Mouse (Mus musculus) midbrain, embryonic 13.5 days (tissue): ENCODE measurements at regions not wholly inside any gene's neighbourhood (a gene's known extent, or its start where the extent isn't known, plus 50 kb on each side); places are given as distances from the start of the nearest gene placed in this dataset.
A peak's percentile ranks its signal among the peaks of the same experiment; 100 is the strongest.
"Not testable (repeated sequence)": the region's sequence is repeated elsewhere in the genome, so short reads cannot be mapped to it uniquely, and the experiment has no call there.

Source experiments
- ATAC-seq: fragments of 200-750 bp; cut with Nextera tagmentation; 2 replicates; pipeline ENCODE4 v1.8.0; 2017; ENCODE audit warnings: mild to moderate bottlenecking, moderate TSS enrichment, moderate library complexity
- H3K27ac ChIP-seq: fragments of 300-500 bp; sonication (generic); 2 replicates; pipeline ENCODE4 v1.5.1; 2015; ENCODE audit warnings: inconsistent platforms, mild to moderate bottlenecking, moderate library complexity
- H3K27me3 ChIP-seq: fragments of 300-500 bp; sonication (generic); 2 replicates; pipeline ENCODE4 v1.6.1; 2015; ENCODE audit warnings: mild to moderate bottlenecking, inconsistent platforms
- H3K36me3 ChIP-seq: fragments of 300-500 bp; sonication (generic); 2 replicates; pipeline ENCODE4 v1.6.1; 2015; ENCODE audit warnings: mild to moderate bottlenecking, inconsistent platforms
- H3K4me1 ChIP-seq: fragments of 300-500 bp; sonication (generic); replicated peaks from 2 replicates; pipeline ENCODE4 v1.6.1; 2015; ENCODE audit warnings: inconsistent platforms
- H3K4me2 ChIP-seq: fragments of 300-500 bp; sonication (generic); replicated peaks from 2 replicates; pipeline ENCODE4 v1.6.1; 2015; ENCODE audit warnings: moderate library complexity, mild to moderate bottlenecking, inconsistent platforms
- H3K4me3 ChIP-seq: fragments of 300-500 bp; sonication (generic); replicated peaks from 2 replicates; pipeline ENCODE4 v1.5.1; 2015; ENCODE audit warnings: mild to moderate bottlenecking, inconsistent platforms
- H3K9ac ChIP-seq: fragments of 300-500 bp; sonication (generic); replicated peaks from 2 replicates; pipeline ENCODE4 v1.6.1; 2015; ENCODE audit warnings: mild to moderate bottlenecking, inconsistent platforms
- H3K9me3 ChIP-seq: fragments of 300-500 bp; sonication (generic); 2 replicates; pipeline ENCODE4 v1.6.1; 2016; ENCODE audit warnings: mild to moderate bottlenecking, inconsistent platforms
- WGBS: fragments of 180-500 bp; shearing (Covaris S2); methylation state at CpG from one replicate; pipeline ENCODE4 v1.1.7; 2015; 5-methylcytosine and 5-hydroxymethylcytosine counted together

DNA sequence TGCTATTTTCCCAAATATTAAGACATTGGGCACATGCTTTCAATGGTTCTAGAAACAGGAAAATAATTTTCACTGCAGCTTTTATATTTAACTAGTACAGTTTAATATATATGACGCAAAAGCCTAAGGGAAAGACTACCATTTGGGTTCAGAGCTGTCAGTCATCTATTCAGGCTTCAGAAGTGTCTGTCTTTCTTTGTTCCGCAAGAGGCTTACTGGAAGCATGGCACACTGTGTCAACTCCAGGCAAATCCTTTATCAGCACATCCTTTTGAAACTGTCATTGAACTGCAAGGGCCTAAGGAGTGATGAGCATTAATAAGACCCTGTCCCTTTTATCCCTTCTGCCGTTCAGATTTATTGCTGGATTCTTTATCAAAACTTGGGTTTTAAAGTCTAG is 158.2 kb downstream of the Gm5152 start:
- H3K4me1 ChIP-seq, H3K36me3 ChIP-seq, H3K9ac ChIP-seq, H3K4me3 ChIP-seq, H3K27me3 ChIP-seq, H3K4me2 ChIP-seq, H3K27ac ChIP-seq, H3K9me3 ChIP-seq: not testable (repeated sequence)
- peak; percentile 90 for ATAC-seq
- 16% methylated on average over 3 of the region's 3 CpGs for WGBS

DNA sequence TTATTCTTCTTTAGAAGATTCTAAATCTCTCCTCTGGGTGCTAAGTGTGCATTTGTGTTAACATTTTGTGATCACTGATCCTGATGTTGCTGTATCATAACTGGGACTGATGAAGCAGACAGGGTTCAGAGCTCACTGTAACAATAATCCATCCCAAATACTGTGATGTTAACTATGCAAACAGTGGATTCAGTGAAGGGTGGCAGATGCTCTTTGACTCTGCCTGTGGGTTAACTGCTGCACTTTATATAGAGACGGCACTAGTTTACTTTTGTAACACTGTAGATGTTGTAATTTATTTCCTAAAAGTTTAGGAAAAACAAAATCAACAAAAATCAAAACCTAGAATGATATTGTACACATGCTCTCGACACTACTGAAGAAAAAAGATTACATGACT is 190.9 kb downstream of the Gm5152 start:
- Histone ChIP-seq H3K4me2 (no peak overlapping the region), H3K27ac (no peak overlapping the region), H3K36me3 (no peaks in the 10 kb centered on the region), H3K4me3 (no peak overlapping the region), H3K4me1 (no peaks in the 10 kb centered on the region), H3K9me3 (no peaks in the 10 kb centered on the region), H3K27me3 (no peaks in the 10 kb centered on the region), H3K9ac (no peak overlapping the region)
- 64% methylated on average over 2 of the region's 2 CpGs for WGBS
- ATAC-seq: no peak

DNA sequence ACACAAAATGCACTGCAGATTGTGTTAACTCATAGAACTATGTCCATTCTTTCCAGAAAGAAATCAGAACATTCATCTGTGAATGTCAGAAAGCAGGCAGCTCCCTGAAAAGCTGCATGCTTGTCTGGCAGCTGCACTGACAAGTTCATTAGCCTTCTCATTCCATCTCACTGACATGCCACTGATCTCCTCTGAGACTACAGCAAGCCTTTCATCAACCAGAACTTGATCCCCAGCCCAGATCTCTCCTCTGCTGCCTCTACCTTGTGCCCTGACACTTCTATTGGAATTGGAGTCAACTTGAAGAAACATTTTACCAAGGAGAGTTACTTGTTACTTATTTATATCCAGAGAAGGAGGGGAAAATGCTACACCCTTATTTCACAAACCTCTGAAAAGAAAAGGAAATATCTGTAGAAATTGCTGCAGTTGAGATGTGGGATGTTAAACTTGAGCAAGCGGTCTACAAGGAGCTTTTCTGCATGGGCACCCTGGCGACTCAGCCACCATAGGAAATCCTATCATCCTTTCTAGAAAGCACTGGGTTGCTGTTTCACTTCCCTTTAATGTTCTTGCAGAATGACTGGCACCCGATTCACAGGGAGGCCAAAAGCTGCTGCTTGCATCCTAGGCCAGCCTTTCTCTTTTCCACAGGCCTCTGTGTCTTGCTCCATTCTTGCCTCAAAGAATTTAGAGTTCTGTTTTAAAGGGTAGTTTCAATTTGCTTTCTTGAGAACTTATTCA is 191.5 kb downstream of the Gm5152 start:
- Histone ChIP-seq H3K4me1 (no peaks in the 10 kb centered on the region), H3K4me2 (no peak overlapping the region), H3K27ac (no peak overlapping the region), H3K9ac (no peak overlapping the region), H3K4me3 (no peak overlapping the region), H3K36me3 (no peaks in the 10 kb centered on the region), H3K27me3 (no peaks in the 10 kb centered on the region), H3K9me3 (no peaks in the 10 kb centered on the region)
- WGBS: 61% methylated on average over 3 of the region's 3 CpGs
- no peak for ATAC-seq

DNA sequence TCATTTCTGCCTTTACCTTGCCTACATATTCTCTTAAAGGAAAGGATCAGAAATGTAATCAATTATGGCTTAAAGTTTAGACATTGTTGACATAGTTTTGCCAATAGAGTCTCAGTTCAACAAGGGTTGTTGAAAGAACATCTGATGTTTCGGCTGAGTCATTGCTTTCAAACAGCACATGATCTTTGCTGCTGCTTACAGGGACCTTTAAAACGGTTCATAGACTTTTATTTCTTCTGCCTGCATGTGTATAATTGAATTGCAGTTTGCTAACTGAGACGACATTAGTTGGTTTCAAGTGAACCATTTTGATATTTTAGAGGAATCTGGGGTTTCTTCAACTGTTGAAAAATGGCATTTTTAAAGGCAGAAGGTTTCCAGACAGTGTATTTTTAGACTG is 204.7 kb downstream of the Gm5152 start:
- Histone ChIP-seq H3K27ac (no peak overlapping the region), H3K9me3 (no peaks in the 10 kb centered on the region), H3K4me1 (no peaks in the 10 kb centered on the region), H3K9ac (no peak overlapping the region), H3K4me3 (no peak overlapping the region), H3K27me3 (no peaks in the 10 kb centered on the region), H3K4me2 (no peak overlapping the region), H3K36me3 (no peaks in the 10 kb centered on the region)
- WGBS: 76% methylated on average over 3 of the region's 3 CpGs
- no peak for ATAC-seq

GRCm38 (mm10) chr5:10025129-10025528 is 221.2 kb downstream of the Gm5152 start:
- ATAC-seq, H3K36me3 ChIP-seq, H3K4me1 ChIP-seq, H3K27ac ChIP-seq, H3K9me3 ChIP-seq, H3K4me2 ChIP-seq, H3K27me3 ChIP-seq, H3K4me3 ChIP-seq, H3K9ac ChIP-seq: not testable (repeated sequence)
- WGBS: 87% methylated on average over 1 of the region's 1 CpGs
